Mouse (Mus musculus) heart, embryonic 14.5 days (tissue): Measurements from ENCODE around the gene Pold4. TPM values are rescaled to one million over a fixed set of nuclear protein-coding genes. Genes with fewer than 3 reads are reported as not detected.
A peak's percentile ranks its signal among the peaks of the same experiment; 100 is the strongest.

Experiments used
- ATAC-seq: fragments of 200-750 bp; cut with Nextera tagmentation; 2 replicates; pipeline ENCODE4 v1.8.0; 2017; ENCODE audit warnings: low read depth, moderate TSS enrichment; ENCODE audit not compliant: insufficient number of reproducible peaks, insufficient read depth, low FRiP score
- H3K27ac ChIP-seq, 2 experiments: fragments of 200-500 bp in 1 of 2; fragments of 300-500 bp in 1 of 2; sonication (generic) in 1 of 2; replicated peaks in 1 of 2; 2 replicates each; pipeline ENCODE4 v1.5.1; 2012 to 2014; ENCODE audit warnings: low read depth in 2 of 2, low read length in 2 of 2, control low read depth in 1 of 2, mild to moderate bottlenecking in 1 of 2, mixed read lengths in 1 of 2; ENCODE audit not compliant: control insufficient read depth in 1 of 2, insufficient read depth in 1 of 2
- H3K27me3 ChIP-seq: fragments of 300-500 bp; sonication (generic); 2 replicates; pipeline ENCODE4 v1.6.1; 2014; ENCODE audit warnings: mild to moderate bottlenecking, low read length, control low read depth; ENCODE audit not compliant: control insufficient read depth, insufficient read depth
- H3K36me3 ChIP-seq: fragments of 300-500 bp; sonication (generic); 2 replicates; pipeline ENCODE4 v1.6.1; 2014; ENCODE audit warnings: mild to moderate bottlenecking, control low read depth, low read length, mixed read lengths; ENCODE audit not compliant: control insufficient read depth, insufficient read depth
- H3K4me1 ChIP-seq, 2 experiments: fragments of 200-500 bp in 1 of 2; fragments of 300-500 bp in 1 of 2; sonication (generic) in 1 of 2; 2 replicates each; pipeline ENCODE4 v1.6.1; 2012 to 2014; ENCODE audit warnings: low read length in 2 of 2, control low read depth in 1 of 2, mixed read lengths in 1 of 2; ENCODE audit not compliant: control insufficient read depth in 2 of 2, insufficient read depth in 2 of 2
- H3K4me2 ChIP-seq: fragments of 300-500 bp; sonication (generic); 2 replicates; pipeline ENCODE4 v1.6.1; 2014; ENCODE audit warnings: mild to moderate bottlenecking, low read length
- H3K4me3 ChIP-seq, 2 experiments: fragments of 200-500 bp in 1 of 2; fragments of 300-500 bp in 1 of 2; sonication (generic) in 1 of 2; 2 replicates each; pipeline ENCODE4 v1.5.1; 2012 to 2014; ENCODE audit warnings: low read length in 2 of 2, mild to moderate bottlenecking in 2 of 2, control low read depth in 1 of 2, low read depth in 1 of 2, moderate library complexity in 1 of 2; ENCODE audit not compliant: control insufficient read depth in 1 of 2, insufficient read depth in 1 of 2
- H3K9ac ChIP-seq: fragments of 300-500 bp; sonication (generic); 2 replicates; pipeline ENCODE4 v1.6.1; 2014; ENCODE audit warnings: mild to moderate bottlenecking, low read length
- H3K9me3 ChIP-seq: fragments of 300-500 bp; sonication (generic); 2 replicates; pipeline ENCODE4 v1.6.1; 2016; ENCODE audit warnings: low read length, control low read depth; ENCODE audit not compliant: control insufficient read depth
- WGBS: fragments of 180-500 bp; shearing (Covaris S2); extraction: QIAGEN DNeasy Blood & Tissue Kit; methylation state at CpG from one replicate; pipeline ENCODE4 v1.1.7; 2014; 5-methylcytosine and 5-hydroxymethylcytosine counted together
- polyA plus RNA-seq: library from polyadenylated mRNA; unstranded; fragments of >200 nt; fragmentation: Nextera tagmentation; extraction: Ambion mirVana; gene quantifications from 2 replicates; pipeline ENCODE4 v1.2.1, GENCODE M21; 2014

Gene Pold4
- polyA plus RNA-seq, 1 experiment from 2014 or later = 26.8 TPM

DNA sequence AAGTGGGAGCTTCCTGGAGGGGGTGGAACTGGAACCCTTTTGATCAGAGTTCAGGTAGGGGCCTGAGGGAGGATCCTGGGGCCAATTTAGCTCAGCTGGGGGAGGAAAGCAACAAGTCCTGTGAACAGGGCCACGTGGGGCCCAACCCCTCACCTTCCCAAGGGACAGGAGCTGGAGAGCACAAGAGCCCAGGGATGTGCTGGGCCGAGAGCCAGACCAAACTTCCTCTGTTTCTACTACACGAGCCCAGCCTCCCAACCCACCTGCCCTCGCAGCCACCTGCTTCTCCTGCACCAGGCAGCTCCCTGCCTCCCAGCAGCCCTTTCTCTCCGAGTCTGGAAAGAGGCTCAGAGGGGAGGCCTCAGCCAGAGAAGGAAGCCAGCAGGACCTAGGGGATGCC is 35.2 kb upstream of the Pold4 start:
- no peak overlapping the region; the same call in 1 of the 2 replicates for H3K9ac ChIP-seq
- no peaks in the 10 kb centered on the region for H3K9me3 ChIP-seq

DNA sequence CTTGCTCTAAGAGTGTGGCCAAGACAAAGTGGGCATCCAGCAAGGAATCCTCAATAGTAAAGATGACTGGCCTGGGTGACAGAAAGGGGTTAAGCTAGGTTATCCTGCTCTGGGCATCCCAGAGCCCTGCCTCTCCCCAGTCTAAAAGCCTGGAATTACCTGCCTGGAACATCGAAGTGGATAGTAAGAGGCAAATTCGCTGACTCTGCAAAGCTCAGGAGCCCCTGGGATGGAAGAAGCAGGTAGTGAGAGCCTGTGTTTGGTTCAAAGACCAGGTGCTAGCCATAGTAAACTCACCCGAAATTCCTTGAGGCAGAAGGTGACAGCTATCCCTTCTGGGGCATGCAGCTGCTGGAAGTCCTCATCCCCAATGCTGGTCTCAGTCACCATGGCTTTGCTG is 34.5 kb upstream of the Pold4 start:
- no peak overlapping the region for H3K4me3 ChIP-seq
- no peak for ATAC-seq
- no peak overlapping the region for H3K9ac ChIP-seq
- no peak overlapping the region for H3K4me2 ChIP-seq
- peaks cover 20 to 36% of the 10 kb centered on the region in 2 experiments for H3K4me1 ChIP-seq
- H3K27ac ChIP-seq = no peak overlapping the region
- H3K36me3 ChIP-seq = peaks cover 71% of the 10 kb centered on the region
- no peaks in the 10 kb centered on the region for H3K27me3 ChIP-seq
- no peaks in the 10 kb centered on the region for H3K9me3 ChIP-seq
- 68% methylated on average over 3 of the region's 3 CpGs for WGBS

More for the DNA sequence above, 35.2 kb upstream of the Pold4 start:
- H3K4me1 ChIP-seq = peaks cover 18 to 35% of the 10 kb centered on the region in 2 experiments
- H3K27ac ChIP-seq = no peak overlapping the region
- no peak overlapping the region for H3K4me3 ChIP-seq
- no peak for ATAC-seq
- no peak overlapping the region for H3K4me2 ChIP-seq
- peaks cover 71% of the 10 kb centered on the region for H3K36me3 ChIP-seq
- WGBS = 37% methylated on average over 5 of the region's 5 CpGs
- no peaks in the 10 kb centered on the region for H3K27me3 ChIP-seq

DNA sequence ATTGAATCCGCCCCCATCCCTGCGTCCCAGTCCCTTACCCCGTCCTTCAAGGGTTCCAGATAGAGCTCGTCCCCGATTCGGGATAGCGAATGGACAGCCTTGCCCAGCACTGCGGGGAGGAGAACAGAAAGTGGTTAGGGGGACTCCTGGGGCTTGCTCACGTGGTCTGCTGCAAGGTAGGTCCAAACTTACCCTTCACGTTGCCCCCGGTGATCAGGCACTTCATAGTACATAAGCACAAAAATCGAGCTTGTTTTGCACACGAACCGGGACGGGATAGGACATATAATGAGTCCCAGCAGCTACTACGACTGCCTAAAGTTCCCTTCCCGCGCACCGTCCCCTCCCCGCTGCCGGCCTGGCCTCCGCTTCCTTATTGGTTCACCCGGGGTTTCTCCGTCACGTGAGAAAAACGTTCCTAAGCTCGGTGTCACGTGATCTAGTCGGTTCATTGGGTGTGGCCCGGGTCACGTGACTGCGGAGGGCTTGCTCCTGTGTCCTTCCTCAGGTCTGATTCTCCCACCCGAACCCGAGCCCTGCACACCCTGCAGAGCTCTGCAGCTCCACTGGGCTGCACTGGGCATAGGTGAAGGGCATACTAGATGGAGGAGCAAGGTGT is 30.3 kb upstream of the Pold4 start, which contains the start of gene Rad9a:
Gene Rad9a (minus strand): TSS at position 372 of the 619 bp plus-strand sequence.
- Histone ChIP-seq H3K9me3 (no peaks in the 10 kb centered on the region), H3K4me2 (peak within 1 kb of the TSS; percentile 95), H3K9ac (peak within 1 kb of the TSS; percentile 88), H3K27ac (peak within 1 kb of the TSS; percentile 46 to 70), H3K4me1 (peaks cover 14 to 22% of the 10 kb centered on the region in 2 experiments), H3K27me3 (peaks cover 10% of the 10 kb centered on the region), H3K4me3 (peak within 1 kb of the TSS; percentile 74), H3K36me3 (peaks cover 36% of the 10 kb centered on the region)
- under 1% methylated on average over 34 of the region's 34 CpGs for WGBS
- ATAC-seq = peak; percentile 79

DNA sequence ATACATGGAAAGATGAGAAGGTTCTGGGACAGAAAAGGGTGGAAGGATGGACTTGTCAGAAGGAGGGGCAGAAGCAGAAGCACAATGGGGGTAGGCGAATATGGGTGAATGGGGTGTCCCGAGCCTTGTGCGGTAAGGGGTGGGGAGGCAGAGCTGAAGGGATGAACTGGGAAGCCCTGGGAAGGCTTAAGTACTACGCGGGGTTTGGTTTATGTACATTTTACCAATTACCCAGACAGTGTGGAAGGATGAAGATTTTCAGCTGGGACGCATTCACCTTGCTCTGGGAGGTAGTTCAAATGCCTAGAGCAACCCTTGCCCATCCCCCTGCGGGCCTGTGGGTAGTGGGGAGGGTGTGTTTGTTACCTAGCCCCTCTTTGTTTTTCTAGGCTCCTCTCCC is 29.6 kb upstream of the Pold4 start:
- Histone ChIP-seq H3K9ac (peak overlapping the region; percentile 88), H3K4me1 (peaks cover 14 to 17% of the 10 kb centered on the region in 2 experiments), H3K4me3 (peak overlapping the region; percentile 74), H3K4me2 (peak overlapping the region; percentile 95), H3K36me3 (peaks cover 28% of the 10 kb centered on the region), H3K27me3 (peaks cover 12% of the 10 kb centered on the region), H3K9me3 (no peaks in the 10 kb centered on the region), H3K27ac (peak overlapping the region in 1 of 2 experiments; percentile 70; a peak in 2 of 4 replicates)
- no peak for ATAC-seq
- WGBS = 25% methylated on average over 7 of the region's 7 CpGs

DNA sequence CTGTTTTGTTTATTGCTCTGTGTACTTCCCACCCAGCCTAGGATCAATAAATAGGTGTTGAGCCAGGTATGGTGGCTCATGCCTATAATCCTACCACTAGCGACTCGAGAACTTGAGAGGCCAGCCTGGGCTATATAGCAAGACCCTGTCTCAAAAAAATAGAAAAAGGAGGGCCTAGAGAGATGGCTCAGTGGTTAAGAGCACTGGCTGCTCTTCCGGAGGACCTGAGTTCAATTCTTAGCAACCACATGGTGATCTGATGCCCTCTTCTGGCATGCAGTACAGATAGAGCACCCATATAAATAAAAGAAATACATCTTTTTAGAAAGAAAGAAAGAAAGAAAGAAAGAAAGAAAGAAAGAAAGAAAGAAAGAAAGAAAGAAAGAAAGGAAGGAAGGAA is 28.6 kb upstream of the Pold4 start:
- H3K4me1 ChIP-seq = peaks cover 14 to 17% of the 10 kb centered on the region in 2 experiments
- no peak for ATAC-seq
- H3K27ac ChIP-seq = no peak overlapping the region
- H3K36me3 ChIP-seq = peaks cover 24% of the 10 kb centered on the region
- H3K4me3 ChIP-seq = no peak overlapping the region
- peaks cover 16% of the 10 kb centered on the region for H3K27me3 ChIP-seq
- no peak overlapping the region for H3K9ac ChIP-seq
- 64% methylated on average over 3 of the region's 3 CpGs for WGBS
- H3K9me3 ChIP-seq = no peaks in the 10 kb centered on the region
- H3K4me2 ChIP-seq = no peak overlapping the region

DNA sequence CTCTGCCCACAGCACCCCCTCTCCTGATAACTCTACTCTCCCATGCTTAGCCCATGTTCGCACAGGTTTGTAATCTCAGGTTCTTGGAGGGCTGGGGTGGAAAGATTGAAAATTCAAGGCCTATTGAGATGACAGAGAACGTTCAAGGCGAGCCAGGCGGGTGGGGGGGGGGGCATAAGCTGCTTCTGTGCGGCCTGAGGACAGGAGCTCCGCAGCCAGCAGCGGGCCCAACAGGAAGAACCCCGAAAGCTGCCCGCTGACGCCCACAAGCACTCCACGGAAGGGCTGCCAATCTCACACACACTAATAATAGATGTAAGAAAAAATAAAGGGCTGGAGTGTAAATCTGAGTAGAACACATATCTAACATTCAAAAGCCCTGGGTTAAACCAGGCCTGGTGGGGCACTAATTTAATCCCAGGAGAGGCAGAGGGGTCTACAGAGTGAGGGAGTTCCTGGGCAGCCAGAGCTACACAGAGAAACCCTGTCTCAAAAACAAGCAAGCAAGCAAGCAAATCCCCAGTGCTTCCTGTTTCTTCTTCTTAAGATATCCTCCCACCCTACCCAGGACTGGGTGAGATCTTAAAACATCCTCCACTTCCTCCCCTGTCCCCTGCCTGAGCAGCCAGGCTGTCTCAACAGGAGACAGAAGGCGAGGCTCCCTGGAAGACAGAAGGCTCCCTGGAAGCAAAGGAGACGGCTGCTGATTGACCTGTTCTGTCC is 27.9 kb upstream of the Pold4 start:
- Histone ChIP-seq H3K4me2 (no peak overlapping the region), H3K36me3 (peaks cover 18% of the 10 kb centered on the region), H3K9me3 (no peaks in the 10 kb centered on the region), H3K27me3 (peaks cover 16% of the 10 kb centered on the region), H3K27ac (0 out of 4 replicates have a peak overlapping the region, but pooled peaks of 1 of the 2 experiments have one; percentile 38), H3K9ac (no peak overlapping the region), H3K4me3 (no peak overlapping the region), H3K4me1 (peaks cover 14 to 17% of the 10 kb centered on the region in 2 experiments)
- WGBS = 51% methylated on average over 13 of the region's 13 CpGs
- no peak for ATAC-seq

DNA sequence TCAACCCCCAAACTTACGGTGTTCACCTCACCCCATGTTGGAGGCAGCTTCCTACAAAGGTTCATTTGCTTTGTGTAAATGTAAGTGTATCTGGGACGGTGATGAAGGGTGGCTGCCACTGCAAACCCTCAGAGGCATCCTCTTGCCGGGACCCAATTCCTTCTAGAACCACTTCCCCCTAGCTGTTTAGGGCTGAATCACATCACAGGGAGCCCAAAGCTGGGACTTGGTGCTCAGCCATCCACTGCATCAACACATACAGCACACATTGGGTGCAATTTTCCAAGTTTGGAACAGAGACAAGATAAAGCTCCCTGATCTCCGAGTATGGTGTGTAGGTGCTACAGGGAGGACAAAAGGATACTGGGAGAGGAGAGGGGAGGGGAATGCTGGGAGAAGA is 26.8 kb upstream of the Pold4 start:
- H3K27ac ChIP-seq = no peak overlapping the region
- H3K36me3 ChIP-seq = peaks cover 7% of the 10 kb centered on the region; the same call in 1 of the 2 replicates
- no peaks in the 10 kb centered on the region for H3K9me3 ChIP-seq
- H3K4me2 ChIP-seq = no peak overlapping the region
- WGBS = 43% methylated on average over 4 of the region's 4 CpGs
- H3K4me1 ChIP-seq = peaks cover 14 to 17% of the 10 kb centered on the region in 2 experiments
- ATAC-seq = no peak
- no peak overlapping the region for H3K4me3 ChIP-seq
- no peak overlapping the region for H3K9ac ChIP-seq
- H3K27me3 ChIP-seq = peaks cover 16% of the 10 kb centered on the region
